Mouse (Mus musculus): ENCODE measurements around the gene Slc22a4.
"Not testable (repeated sequence)": the region's sequence is repeated elsewhere in the genome, so short reads cannot be mapped to it uniquely, and the experiment has no call there.

Slc22a4 gene

GRCm38 (mm10) chr11:54004734-54005133, 23.2 kb downstream of the Slc22a4 start:
- DNase-seq (ENCODE audit: low spot score), result no peak

GRCm38 (mm10) chr11:54004221-54004620, 23.7 kb downstream of the Slc22a4 start:
- no peak for DNase-seq (ENCODE audit: low spot score)

DNA sequence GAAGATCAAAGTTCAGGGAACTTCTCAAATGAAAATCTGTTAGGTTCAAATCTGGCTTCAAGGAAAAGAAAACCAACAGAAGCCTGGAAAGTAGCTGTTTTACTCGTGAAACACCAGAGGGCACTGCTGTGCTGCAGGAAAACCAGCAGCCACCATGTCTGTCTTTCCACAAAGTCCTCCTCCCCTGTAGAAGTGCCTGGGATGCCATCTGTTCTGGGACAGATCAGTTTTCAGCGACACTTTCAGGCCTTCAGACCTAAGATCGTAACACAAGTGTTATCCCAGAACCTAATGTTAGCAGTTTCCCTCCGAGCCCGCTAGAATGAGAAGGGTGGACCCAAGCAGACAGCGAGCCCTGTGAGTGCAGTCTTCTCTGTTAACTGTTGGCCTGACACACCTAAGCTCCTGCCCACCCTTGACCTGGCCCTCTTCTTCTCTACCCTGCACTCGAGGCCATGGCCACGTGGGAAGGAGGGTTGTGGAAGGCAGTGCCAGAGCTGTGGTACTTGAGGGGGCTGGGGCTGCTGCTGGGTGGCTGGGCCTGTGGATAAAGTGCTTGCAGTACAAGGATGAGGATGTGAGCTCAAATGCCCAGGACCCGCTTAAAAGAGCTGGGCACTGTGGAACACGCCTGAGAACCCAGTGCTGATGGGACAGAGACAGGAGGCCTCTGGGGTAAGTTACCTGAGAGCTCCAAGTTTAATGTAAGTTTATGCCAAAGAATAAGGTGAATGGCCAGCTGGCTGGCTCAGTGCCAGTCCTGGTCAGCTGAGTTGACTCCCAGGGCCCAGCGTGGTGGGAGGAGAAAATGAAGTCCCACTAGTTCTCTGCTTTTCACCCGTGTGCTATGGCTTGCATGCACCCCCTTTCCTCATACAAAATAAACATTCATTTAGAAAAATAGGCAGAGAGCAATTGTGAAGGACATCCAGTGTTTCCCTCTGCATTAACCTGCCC, 24.9 kb downstream of the Slc22a4 start:
- DNase-seq (ENCODE audit: low spot score), result not testable (repeated sequence)

DNA sequence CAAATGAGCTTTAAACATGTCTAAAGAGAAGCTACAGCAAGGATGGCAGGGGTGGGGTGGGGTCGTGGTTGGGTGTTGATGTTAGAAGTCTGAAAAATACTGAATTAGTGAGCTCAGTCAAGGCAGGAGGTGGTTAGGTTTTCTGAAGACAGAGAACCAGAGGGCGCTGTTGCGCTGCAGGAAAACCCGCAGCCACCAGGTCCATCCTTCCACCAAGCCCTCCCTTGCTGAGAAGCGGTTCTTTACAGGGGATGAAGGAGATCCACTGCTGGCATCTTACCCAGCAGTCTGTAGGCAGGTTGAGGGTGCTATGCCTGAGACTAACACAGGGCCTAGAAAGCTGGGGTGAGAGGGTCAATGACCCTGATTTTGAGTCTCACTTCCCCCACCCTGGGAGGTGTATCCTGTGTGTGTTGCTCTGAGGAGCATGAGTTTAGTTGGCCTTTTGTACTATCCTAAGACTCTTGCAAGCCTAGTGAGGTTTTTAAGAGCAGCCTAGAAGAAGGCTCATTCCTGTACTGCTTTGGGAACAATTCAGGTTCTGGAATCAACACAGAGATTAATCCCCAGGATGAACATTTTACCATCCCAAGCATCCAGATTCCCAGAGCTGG, 25.6 kb downstream of the Slc22a4 start:
- DNase-seq (ENCODE audit: low spot score), result no peak

DNA sequence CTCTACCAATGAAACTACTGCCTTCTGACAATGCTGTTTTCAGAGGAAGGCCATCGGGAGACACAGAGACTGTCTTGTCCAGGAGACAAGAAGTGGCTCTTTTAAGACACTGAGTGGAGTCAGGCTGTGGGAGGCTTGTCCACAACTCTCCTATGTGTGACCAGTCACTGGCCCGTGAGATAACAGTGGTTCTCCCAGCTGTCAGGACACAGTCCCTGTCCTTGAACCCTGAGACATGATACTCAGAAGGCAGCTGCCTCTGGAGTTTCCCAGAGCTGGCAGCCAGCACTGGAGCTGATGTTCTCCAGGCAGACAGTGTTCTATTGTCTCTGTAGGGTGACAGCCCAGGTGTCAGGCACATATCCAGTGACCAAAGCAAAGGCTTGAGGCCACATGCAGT, 30.2 kb downstream of the Slc22a4 start:
- DNase-seq (ENCODE audit: low spot score), result no peak

GRCm38 (mm10) chr11:53992264-53992663, 35.6 kb downstream of the Slc22a4 start:
- DNase-seq (ENCODE audit: low spot score), result no peak

GRCm38 (mm10) chr11:53989232-53989631, 38.7 kb downstream of the Slc22a4 start:
- no peak for DNase-seq (ENCODE audit: low spot score)

GRCm38 (mm10) chr11:53988081-53988480, 39.8 kb downstream of the Slc22a4 start:
- no peak for DNase-seq (ENCODE audit: low spot score)

DNA sequence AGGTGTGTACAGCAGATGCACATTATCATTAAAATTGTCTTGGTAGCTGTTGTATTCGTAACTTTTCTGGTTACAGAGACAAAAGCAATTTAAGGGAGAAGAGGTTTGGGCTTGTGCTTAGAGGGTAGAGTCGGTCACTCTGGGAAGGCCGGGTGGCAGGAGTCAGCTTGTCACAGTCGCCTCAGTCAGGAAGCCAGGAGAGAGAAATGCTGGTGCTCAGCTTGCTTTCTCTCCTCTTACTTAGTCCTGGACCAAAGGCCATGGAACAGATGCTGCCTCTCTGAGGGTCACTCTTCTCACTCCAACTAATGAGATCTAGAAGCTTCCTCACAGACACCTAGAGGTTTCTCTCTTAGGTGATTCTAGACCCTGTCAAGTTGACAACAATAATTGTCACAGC, 46.5 kb downstream of the Slc22a4 start:
- DNase-seq (ENCODE audit: low spot score), result no peak

DNA sequence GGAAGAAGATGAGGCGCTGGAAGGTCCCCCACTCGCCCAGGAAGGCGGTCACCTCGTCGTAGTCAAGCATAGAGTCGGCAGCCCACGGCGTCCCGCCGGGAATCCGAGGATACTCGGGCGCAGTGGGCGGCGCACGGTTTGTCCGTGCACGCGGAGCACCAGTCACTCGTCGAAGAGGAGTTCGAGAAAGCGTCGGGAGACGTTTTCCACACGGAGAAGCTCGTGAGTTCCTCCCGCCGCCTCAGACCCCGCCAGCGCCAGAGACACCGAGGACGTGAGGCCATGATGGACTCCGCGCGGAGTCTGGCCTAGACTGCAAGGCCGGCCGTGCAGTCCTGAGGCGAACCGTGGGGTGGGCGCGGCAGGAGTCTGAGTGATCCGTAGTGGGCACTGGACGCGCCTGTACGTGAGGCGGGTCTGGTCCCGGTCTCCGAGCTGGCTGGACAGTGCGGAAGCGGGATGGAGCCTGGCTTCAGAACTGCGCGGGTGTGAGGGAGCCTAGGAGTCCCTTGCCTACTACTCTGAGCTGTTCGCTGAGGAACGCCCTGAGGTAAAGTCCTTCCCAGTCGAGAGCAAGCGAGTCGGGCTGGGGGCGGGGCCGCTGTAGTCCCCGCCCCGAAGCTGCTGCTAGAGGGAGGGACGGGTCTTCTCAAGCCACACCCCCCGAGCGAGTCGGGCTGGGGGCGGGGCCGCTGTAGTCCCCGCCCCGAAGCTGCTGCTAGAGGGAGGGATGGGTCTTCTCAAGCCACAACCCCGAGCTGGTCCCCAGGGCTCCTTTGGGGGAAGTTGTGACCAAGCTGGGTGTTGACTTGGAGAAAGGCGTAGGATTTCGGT, 47.9 kb downstream of the Slc22a4 start, which contains the start of gene Slc22a21:
Gene Slc22a21 (minus strand): TSS at position 545 of the 834 bp plus-strand sequence.
- peak; percentile 14 for DNase-seq (ENCODE audit: low spot score)

DNA sequence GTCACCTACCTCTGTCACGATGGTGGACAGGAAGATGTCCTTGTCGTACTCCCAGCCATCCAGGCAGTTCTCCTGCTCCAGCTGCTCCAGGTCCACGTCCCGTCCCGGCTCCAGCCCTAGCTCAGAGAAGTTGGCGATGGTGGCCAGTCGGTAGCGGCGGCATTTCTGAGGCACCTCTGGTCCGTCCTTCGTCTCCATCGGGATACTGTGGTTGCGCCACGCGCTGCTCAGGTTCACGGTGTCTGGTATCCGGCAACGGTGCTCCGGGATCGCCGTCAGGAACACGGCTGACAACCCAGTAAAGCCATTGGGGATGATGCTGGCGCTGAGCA, 48.5 kb downstream of the Slc22a4 start:
- DNase-seq (ENCODE audit: low spot score), result not testable (repeated sequence)

DNA sequence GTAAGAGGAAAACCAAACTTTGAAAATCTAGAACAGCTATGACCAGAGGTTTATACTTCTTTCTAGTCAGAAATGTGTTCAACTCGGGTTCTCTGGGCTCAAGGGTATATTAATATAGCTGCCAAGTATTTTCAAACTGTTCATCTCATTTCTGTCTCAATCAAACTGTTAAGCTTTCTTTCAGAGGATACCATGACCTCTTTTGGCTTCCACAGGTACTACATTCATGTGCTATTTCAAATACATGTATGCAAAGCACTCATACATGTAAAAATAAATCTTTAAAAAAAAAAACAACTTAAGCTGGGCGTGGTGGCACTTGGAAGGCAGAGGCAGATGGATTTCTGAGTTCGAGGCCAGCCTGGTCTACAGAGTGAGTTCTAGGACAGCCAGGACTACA, 50.2 kb downstream of the Slc22a4 start:
- no peak for DNase-seq (ENCODE audit: low spot score)

DNA sequence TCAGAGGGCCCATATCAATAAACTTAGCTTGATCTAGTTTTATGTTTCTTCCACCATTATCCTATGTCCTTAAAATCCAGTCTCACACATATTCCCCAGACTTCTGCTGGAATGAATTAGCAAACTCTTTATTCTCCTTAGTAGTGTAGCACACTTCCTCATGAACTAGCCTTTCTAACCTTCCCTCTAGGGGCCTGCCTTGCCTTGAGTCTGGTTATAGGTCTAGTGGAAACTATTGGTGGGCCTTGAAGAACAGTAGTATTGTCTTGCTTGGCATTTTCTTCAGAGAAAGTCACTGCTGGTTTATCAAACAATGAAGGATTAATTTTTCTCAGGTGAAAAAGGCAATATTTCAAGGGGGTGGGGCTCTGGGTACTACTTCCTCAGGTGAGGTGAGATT, 52.3 kb downstream of the Slc22a4 start:
- DNase-seq (ENCODE audit: low spot score), result no peak

GRCm38 (mm10) chr11:53958984-53959383, 68.9 kb downstream of the Slc22a4 start:
- DNase-seq (ENCODE audit: low spot score), result no peak

DNA sequence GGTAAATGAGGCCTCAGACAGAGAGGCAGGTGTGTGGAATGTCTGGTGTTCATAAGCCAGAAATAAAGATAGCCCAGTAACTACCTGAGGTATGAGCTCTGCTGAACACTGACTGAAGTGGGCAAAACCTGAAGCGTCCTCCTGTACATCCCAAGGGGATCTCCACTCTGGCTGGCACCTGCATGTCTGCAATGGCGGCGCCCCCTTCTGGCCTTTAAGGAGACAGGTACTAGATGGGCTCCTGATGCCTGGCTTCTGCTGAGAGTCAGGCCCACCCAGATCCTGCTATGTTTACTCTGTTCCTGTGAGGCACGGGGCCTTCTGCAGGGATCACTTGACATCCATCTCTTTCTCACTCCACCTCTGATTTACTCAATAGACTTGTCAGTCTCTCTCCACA, 69.7 kb downstream of the Slc22a4 start:
- DNase-seq (ENCODE audit: low spot score), result not testable (repeated sequence)

DNA sequence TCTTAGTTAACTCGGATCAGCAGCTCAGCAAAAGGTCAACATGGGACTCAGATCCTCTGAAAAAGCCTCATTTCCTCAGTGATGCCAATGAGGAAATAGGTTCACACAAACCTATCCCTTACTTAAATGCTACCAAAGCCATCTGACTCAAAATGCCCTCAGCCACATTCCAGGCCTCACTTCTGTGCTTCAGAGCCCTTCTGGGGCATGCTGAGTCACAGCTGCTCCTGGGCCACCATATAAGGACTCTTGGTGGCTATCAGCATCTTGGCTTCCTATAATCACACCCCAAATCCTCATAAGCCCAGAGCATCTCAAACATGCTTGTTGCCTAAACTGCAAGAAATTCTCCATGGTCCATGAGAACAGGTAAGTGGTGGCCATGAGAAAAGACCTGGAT, 71.3 kb downstream of the Slc22a4 start:
- no peak for DNase-seq (ENCODE audit: low spot score)

- no peak for DNase-seq (ENCODE audit: low spot score)
Observed at GRCm38 (mm10) chr11:53954653-53955052, 73.2 kb downstream of the Slc22a4 start.

- DNase-seq (ENCODE audit: low spot score), result not testable (repeated sequence)
Observed at GRCm38 (mm10) chr11:53950133-53950532, 77.8 kb downstream of the Slc22a4 start.
